Mouse (Mus musculus) cerebellum, adult 9-11 months (tissue): ENCODE data around the gene Mfap3.
A peak's percentile ranks its signal among the peaks of the same experiment; 100 is the strongest.

Experiments used
- DNase-seq: peaks from one replicate; pipeline ENCODE4 v3.0.0; 2022

Gene Mfap3

GRCm38 (mm10) chr11:57518091-57518750 is at the start of gene Mfap3, which contains the start of gene Fam114a2:
TSS of gene Mfap3 (plus strand) at chr11:57518664.
TSS of gene Fam114a2 (minus strand) at chr11:57518617.
- DNase-seq: peak; percentile 89

GRCm38 (mm10) chr11:57468706-57469105 is 49.8 kb upstream of the Mfap3 start:
- no peak for DNase-seq

- no peak for DNase-seq
Observed at GRCm38 (mm10) chr11:57470056-57470455, 48.4 kb upstream of the Mfap3 start.

GRCm38 (mm10) chr11:57470979-57471378 is 47.5 kb upstream of the Mfap3 start:
- no peak for DNase-seq

GRCm38 (mm10) chr11:57474296-57474941 is 44.0 kb upstream of the Mfap3 start:
- no peak for DNase-seq

GRCm38 (mm10) chr11:57475119-57475518 is 43.3 kb upstream of the Mfap3 start:
- no peak for DNase-seq

- peak; percentile 5 for DNase-seq
Observed at GRCm38 (mm10) chr11:57478077-57478476, 40.4 kb upstream of the Mfap3 start.

- DNase-seq: no peak
Observed at GRCm38 (mm10) chr11:57488436-57488835, 30.0 kb upstream of the Mfap3 start.

- DNase-seq: no peak
Observed at GRCm38 (mm10) chr11:57496462-57497039, 21.9 kb upstream of the Mfap3 start.

GRCm38 (mm10) chr11:57497701-57498100 is 20.8 kb upstream of the Mfap3 start:
- DNase-seq: no peak

- DNase-seq: no peak
Observed at GRCm38 (mm10) chr11:57498215-57498614, 20.2 kb upstream of the Mfap3 start.

- no peak for DNase-seq
Observed at GRCm38 (mm10) chr11:57503155-57503554, 15.3 kb upstream of the Mfap3 start.

GRCm38 (mm10) chr11:57506899-57507298 is 11.6 kb upstream of the Mfap3 start:
- no peak for DNase-seq

- no peak for DNase-seq
Observed at GRCm38 (mm10) chr11:57515218-57515617, 3.2 kb upstream of the Mfap3 start.

- no peak for DNase-seq
Observed at GRCm38 (mm10) chr11:57516946-57517441, 1.5 kb upstream of the Mfap3 start.

GRCm38 (mm10) chr11:57518751-57519148 is 286 bp downstream of the Mfap3 start:
- no peak for DNase-seq

- DNase-seq: no peak
Observed at GRCm38 (mm10) chr11:57519304-57519703, 840 bp downstream of the Mfap3 start.

GRCm38 (mm10) chr11:57521206-57521605 is 2.7 kb downstream of the Mfap3 start:
- no peak for DNase-seq

- DNase-seq: peak; percentile 10
Observed at GRCm38 (mm10) chr11:57522046-57522445, 3.6 kb downstream of the Mfap3 start.

GRCm38 (mm10) chr11:57523418-57523817 is 5.0 kb downstream of the Mfap3 start:
- no peak for DNase-seq

- DNase-seq: no peak
Observed at GRCm38 (mm10) chr11:57524597-57524996, 6.1 kb downstream of the Mfap3 start.

GRCm38 (mm10) chr11:57525900-57526299 is 7.4 kb downstream of the Mfap3 start:
- DNase-seq: no peak

- peak; percentile 35 for DNase-seq
Observed at GRCm38 (mm10) chr11:57527506-57527905, 9.0 kb downstream of the Mfap3 start.

- DNase-seq: no peak
Observed at GRCm38 (mm10) chr11:57529111-57529510, 10.6 kb downstream of the Mfap3 start.
